Comparison of ENCODE assay signal across 17 mouse cellular contexts in genomic region chr3:124225982-124226381, GRCm38 (mm10).
A peak's percentile ranks its signal among the peaks of the same experiment; 100 is the strongest.
DNase-seq lines count a peak whose midpoint lies in the region; ATAC-seq and TF ChIP-seq lines count a peak whose summit lies in the region.
"Had no signal": no experiment of that assay in that cellular context is flagged by ENCODE, and none has a peak within 500 bp of the region (broad histone marks: within the 10 kb centered on the region; RNA-seq: fewer than 3 reads in every experiment).

No protein-coding gene starts in this region.

- ATAC-seq in cerebellum, adult (ENCODE audit: insufficient number of reproducible peaks, low FRiP score, low TSS enrichment): no peak
- no peak for ATAC-seq in kidney, embryonic 16.5 days (ENCODE audit: low FRiP score, low TSS enrichment)
- no peak for ATAC-seq in midbrain, postnatal 0 days (ENCODE audit: low FRiP score)
- no peak for ATAC-seq in midbrain, embryonic 13.5 days
- no peak for ATAC-seq in stomach, postnatal 0 days (ENCODE audit: low FRiP score, low TSS enrichment)
- ATAC-seq: forebrain, embryonic 14.5 days had no signal

- no peak overlapping the region for H3K27ac ChIP-seq in kidney, adult 2 months (ENCODE audit: insufficient read depth, low read depth, low read length)
- no peak overlapping the region for H3K27ac ChIP-seq in kidney, embryonic 16.5 days (ENCODE audit: low read length)
- H3K27ac ChIP-seq in midbrain, postnatal 0 days (ENCODE audit: low read depth, low read length): no peak overlapping the region
- no peak overlapping the region for H3K27ac ChIP-seq in midbrain, embryonic 13.5 days
- H3K27ac ChIP-seq in stomach, postnatal 0 days (replicated peaks): no peak overlapping the region
- H3K27ac ChIP-seq: embryonic facial prominence, embryonic 12.5 days; midbrain, embryonic 12.5 days had no signal

- WGBS in kidney, adult 2 months: 65% methylated on average over 4 of the region's 4 CpGs
- 79% methylated on average over 4 of the region's 4 CpGs for WGBS in kidney, embryonic 16.5 days
- whole genome bisulfite sequencing in midbrain, postnatal 0 days: 81% methylated on average over 4 of the region's 4 CpGs
- 85% methylated on average over 4 of the region's 4 CpGs for WGBS in midbrain, embryonic 13.5 days
- WGBS in stomach, postnatal 0 days: 77% methylated on average over 4 of the region's 4 CpGs

- peak; percentile 28 to 30 for DNase-seq in cerebellum, postnatal 10 days
- DNase-seq in kidney, adult 2 months: no peak
- DNase-seq in midbrain, postnatal 0 days (ENCODE audit: low spot score): no peak
- no peak for DNase-seq in stomach, postnatal 0 days (ENCODE audit: low spot score)
- no peak for DNase-seq in retina, postnatal 1 day
- DNase-seq: B cell, adult 2 months; cerebellum, adult 8-10 months; gastrocnemius, postnatal 10 days; layer of hippocampus, postnatal 36 days; lung, postnatal 14 days had no signal

- no peak overlapping the region for H3K4me3 ChIP-seq in kidney, adult 2 months (ENCODE audit: insufficient read depth, low read depth, low read length)
- H3K4me3 ChIP-seq in kidney, embryonic 16.5 days (ENCODE audit: low read length): no peak overlapping the region
- H3K4me3 ChIP-seq in midbrain, postnatal 0 days (ENCODE audit: low read depth, low read length): no peak overlapping the region
- no peak overlapping the region for H3K4me3 ChIP-seq in midbrain, embryonic 13.5 days (replicated peaks)
- no peak overlapping the region for H3K4me3 ChIP-seq in stomach, postnatal 0 days (ENCODE audit: low read depth, low read length)
- H3K4me3 ChIP-seq: embryonic facial prominence, embryonic 12.5 days; midbrain, embryonic 12.5 days had no signal

- TF ChIP-seq POLR2A in kidney, adult 2 months (IDR thresholded peaks at IDR 0.05; ENCODE audit: low read depth, low read length): no peak

- TF ChIP-seq CTCF in kidney, adult 2 months (conservative IDR thresholded peaks at IDR 0.05; ENCODE audit: insufficient read depth, insufficient read length, low read depth, low read length): peak; percentile 45; the same call in 1 of the 2 replicates
- TF ChIP-seq CTCF in midbrain, postnatal 0 days (IDR thresholded peaks at IDR 0.05): peak; percentile 46
- peak; percentile 55 for TF ChIP-seq CTCF in stomach, postnatal 0 days (IDR thresholded peaks at IDR 0.05; ENCODE audit: low read depth)

- no peak for TF ChIP-seq EP300 in stomach, postnatal 0 days (optimal IDR thresholded peaks at IDR 0.05)

- H3K4me2 ChIP-seq in kidney, embryonic 16.5 days (replicated peaks; ENCODE audit: low read depth, low read length): no peak overlapping the region
- no peak overlapping the region for H3K4me2 ChIP-seq in midbrain, postnatal 0 days (ENCODE audit: low read depth, low read length, poor library complexity, severe bottlenecking)
- no peak overlapping the region for H3K4me2 ChIP-seq in midbrain, embryonic 13.5 days (replicated peaks)
- no peak overlapping the region for H3K4me2 ChIP-seq in stomach, postnatal 0 days (replicated peaks; ENCODE audit: low read depth)
- H3K4me2 ChIP-seq: embryonic facial prominence, embryonic 12.5 days; heart, embryonic 11.5 days; midbrain, embryonic 12.5 days had no signal

- H3K9ac ChIP-seq in kidney, embryonic 16.5 days (replicated peaks; ENCODE audit: low read length): no peak overlapping the region
- H3K9ac ChIP-seq in midbrain, postnatal 0 days (replicated peaks; ENCODE audit: low read length, poor library complexity, severe bottlenecking): no peak overlapping the region
- no peak overlapping the region for H3K9ac ChIP-seq in midbrain, embryonic 13.5 days (replicated peaks)
- no peak overlapping the region for H3K9ac ChIP-seq in stomach, postnatal 0 days (ENCODE audit: low read length)
- H3K9ac ChIP-seq: embryonic facial prominence, embryonic 12.5 days; midbrain, embryonic 12.5 days had no signal

- H3K9me3 ChIP-seq in kidney, embryonic 16.5 days (ENCODE audit: low read length): no peaks in the 10 kb centered on the region
- no peaks in the 10 kb centered on the region for H3K9me3 ChIP-seq in midbrain, postnatal 0 days (ENCODE audit: low read length)
- 0 out of 2 replicates have a peak, but pooled peaks cover 3% of the 10 kb centered on the region for H3K9me3 ChIP-seq in midbrain, embryonic 13.5 days
- H3K9me3 ChIP-seq in stomach, postnatal 0 days (ENCODE audit: control insufficient read depth, low read length): no peaks in the 10 kb centered on the region
- H3K9me3 ChIP-seq: embryonic facial prominence, embryonic 12.5 days; midbrain, embryonic 12.5 days had no signal

- H3K36me3 ChIP-seq in kidney, adult 2 months (ENCODE audit: control insufficient read depth, insufficient read depth, low read length): no peaks in the 10 kb centered on the region
- H3K36me3 ChIP-seq in kidney, embryonic 16.5 days (ENCODE audit: insufficient read depth, low read length): no peaks in the 10 kb centered on the region
- no peaks in the 10 kb centered on the region for H3K36me3 ChIP-seq in midbrain, postnatal 0 days (ENCODE audit: insufficient read depth, low read length)
- H3K36me3 ChIP-seq in midbrain, embryonic 13.5 days: no peaks in the 10 kb centered on the region
- no peaks in the 10 kb centered on the region for H3K36me3 ChIP-seq in stomach, postnatal 0 days (ENCODE audit: control insufficient read depth, insufficient read depth, low read length)
- H3K36me3 ChIP-seq: embryonic facial prominence, embryonic 12.5 days; midbrain, embryonic 12.5 days had no signal

- no peaks in the 10 kb centered on the region for H3K4me1 ChIP-seq in kidney, adult 2 months (ENCODE audit: control insufficient read depth, insufficient read depth, low read length)
- H3K4me1 ChIP-seq in kidney, embryonic 16.5 days (ENCODE audit: insufficient read depth, low read length): no peaks in the 10 kb centered on the region
- no peaks in the 10 kb centered on the region for H3K4me1 ChIP-seq in midbrain, postnatal 0 days (ENCODE audit: insufficient read depth, low read length)
- no peaks in the 10 kb centered on the region for H3K4me1 ChIP-seq in midbrain, embryonic 13.5 days (replicated peaks)
- no peaks in the 10 kb centered on the region for H3K4me1 ChIP-seq in stomach, postnatal 0 days (replicated peaks; ENCODE audit: control insufficient read depth, insufficient read depth)
- H3K4me1 ChIP-seq: embryonic facial prominence, embryonic 12.5 days; midbrain, embryonic 12.5 days had no signal

- no peaks in the 10 kb centered on the region for H3K27me3 ChIP-seq in kidney, adult 2 months (replicated peaks; ENCODE audit: control insufficient read depth, insufficient read depth, low read length)
- no peaks in the 10 kb centered on the region for H3K27me3 ChIP-seq in kidney, embryonic 16.5 days (ENCODE audit: insufficient read depth, low read length)
- no peaks in the 10 kb centered on the region for H3K27me3 ChIP-seq in midbrain, postnatal 0 days (ENCODE audit: insufficient read depth, low read length)
- no peaks in the 10 kb centered on the region for H3K27me3 ChIP-seq in midbrain, embryonic 13.5 days
- no peaks in the 10 kb centered on the region for H3K27me3 ChIP-seq in stomach, postnatal 0 days (ENCODE audit: control insufficient read depth, insufficient read depth, low read length)
- H3K27me3 ChIP-seq: embryonic facial prominence, embryonic 12.5 days; midbrain, embryonic 12.5 days had no signal

Comparison
In these comparisons a context has a peak if more than half of its experiments do, and no peak if none do; other contexts are left out.
1. DNase-seq: peak in cerebellum, postnatal 10 days (2 of 2); none in kidney, adult 2 months (single experiment), midbrain, postnatal 0 days (single experiment), stomach, postnatal 0 days (single experiment) and retina, postnatal 1 day (single experiment).
2. Peak in every context shown above with its lines, with median percentiles within 50 percentile points of each other: CTCF ChIP-seq.